Mouse (Mus musculus): Measurements from ENCODE around the gene Pnpla8. TPM values are rescaled to one million over a fixed set of nuclear protein-coding genes. Genes with fewer than 3 reads are reported as not detected.
"Not testable (repeated sequence)": the region's sequence is repeated elsewhere in the genome, so short reads cannot be mapped to it uniquely, and the experiment has no call there.

Pnpla8 gene
- polyA plus RNA-seq, 1 experiment, result 354 TPM

GRCm38 (mm10) chr12:44267196-44267595, 46.0 kb downstream of the Pnpla8 start:
- H3K4me1 ChIP-seq (ENCODE audit: control insufficient read depth, insufficient read depth, low read length), result 0 out of 2 replicates have a peak, but pooled peaks cover 2% of the 10 kb centered on the region
- 95% methylated on average over 2 of the region's 2 CpGs for WGBS
- no peak overlapping the region for H3K27ac ChIP-seq (ENCODE audit: insufficient read depth, low read depth, low read length)

GRCm38 (mm10) chr12:44268728-44269302, 47.6 kb downstream of the Pnpla8 start:
- WGBS, result under 1% methylated on average over 38 of the region's 38 CpGs
- H3K4me3 ChIP-seq (ENCODE audit: insufficient read depth, low read depth, low read length), result peak overlapping the region; percentile 90
- TF ChIP-seq POLR2A (IDR thresholded peaks at IDR 0.05; ENCODE audit: insufficient read depth, low read depth, low read length) (peak; percentile 82), CTCF (IDR thresholded peaks at IDR 0.05; ENCODE audit: insufficient read depth, low read depth, low read length) (peak; percentile 18; the same call in 1 of the 2 replicates)

More at GRCm38 (mm10) chr12:44267196-44267595, 46.0 kb downstream of the Pnpla8 start:
- no peak for TF ChIP-seq POLR2A (IDR thresholded peaks at IDR 0.05; ENCODE audit: insufficient read depth, low read depth, low read length)
- no peak for TF ChIP-seq CTCF (IDR thresholded peaks at IDR 0.05; ENCODE audit: insufficient read depth, low read depth, low read length)
- H3K4me3 ChIP-seq (ENCODE audit: insufficient read depth, low read depth, low read length), result no peak overlapping the region

GRCm38 (mm10) chr12:44269311-44269831, 48.2 kb downstream of the Pnpla8 start:
- under 1% methylated on average over 46 of the region's 46 CpGs for WGBS

More at GRCm38 (mm10) chr12:44268728-44269302, 47.6 kb downstream of the Pnpla8 start:
- peak overlapping the region; percentile 91 for H3K27ac ChIP-seq (ENCODE audit: insufficient read depth, low read depth, low read length)
- H3K4me1 ChIP-seq (ENCODE audit: control insufficient read depth, insufficient read depth, low read length), result peaks cover 2% of the 10 kb centered on the region; the same call in 1 of the 2 replicates

GRCm38 (mm10) chr12:44274125-44274835, 53.1 kb downstream of the Pnpla8 start:
- TF ChIP-seq POLR2A (IDR thresholded peaks at IDR 0.05; ENCODE audit: insufficient read depth, low read depth, low read length), result no peak
- TF ChIP-seq CTCF (IDR thresholded peaks at IDR 0.05; ENCODE audit: insufficient read depth, low read depth, low read length), result no peak
- H3K27ac ChIP-seq (ENCODE audit: insufficient read depth, low read depth, low read length), result no peak overlapping the region
- WGBS, result 89% methylated on average over 6 of the region's 6 CpGs
- no peak overlapping the region for H3K4me3 ChIP-seq (ENCODE audit: insufficient read depth, low read depth, low read length)
- peaks cover 2% of the 10 kb centered on the region; the same call in 1 of the 2 replicates for H3K4me1 ChIP-seq (ENCODE audit: control insufficient read depth, insufficient read depth, low read length)

More at GRCm38 (mm10) chr12:44269311-44269831, 48.2 kb downstream of the Pnpla8 start:
- Histone ChIP-seq H3K4me3 (ENCODE audit: insufficient read depth, low read depth, low read length) (peak overlapping the region; percentile 90), H3K4me1 (ENCODE audit: control insufficient read depth, insufficient read depth, low read length) (peaks cover 2% of the 10 kb centered on the region; the same call in 1 of the 2 replicates), H3K27ac (ENCODE audit: insufficient read depth, low read depth, low read length) (peak overlapping the region; percentile 91)
- TF ChIP-seq POLR2A (IDR thresholded peaks at IDR 0.05; ENCODE audit: insufficient read depth, low read depth, low read length), result no peak
- no peak for TF ChIP-seq CTCF (IDR thresholded peaks at IDR 0.05; ENCODE audit: insufficient read depth, low read depth, low read length)

- not testable (repeated sequence) for H3K4me3 ChIP-seq (ENCODE audit: insufficient read depth, low read depth, low read length); H3K4me1 ChIP-seq (ENCODE audit: control insufficient read depth, insufficient read depth, low read length); H3K27ac ChIP-seq (ENCODE audit: insufficient read depth, low read depth, low read length)
- 82% methylated on average over 2 of the region's 2 CpGs for WGBS
These were observed 59.0 kb downstream of the Pnpla8 start for GRCm38 (mm10) chr12:44280147-44280546.

GRCm38 (mm10) chr12:44281534-44281933, 60.4 kb downstream of the Pnpla8 start:
- Histone ChIP-seq H3K4me3 (ENCODE audit: insufficient read depth, low read depth, low read length) (no peak overlapping the region), H3K27ac (ENCODE audit: insufficient read depth, low read depth, low read length) (no peak overlapping the region), H3K4me1 (ENCODE audit: control insufficient read depth, insufficient read depth, low read length) (no peaks in the 10 kb centered on the region)
- 93% methylated on average over 3 of the region's 3 CpGs for whole genome bisulfite sequencing
- TF ChIP-seq POLR2A (IDR thresholded peaks at IDR 0.05; ENCODE audit: insufficient read depth, low read depth, low read length), result no peak
- TF ChIP-seq CTCF (IDR thresholded peaks at IDR 0.05; ENCODE audit: insufficient read depth, low read depth, low read length), result no peak

GRCm38 (mm10) chr12:44283378-44283777, 62.2 kb downstream of the Pnpla8 start:
- WGBS, result 57% methylated on average over 9 of the region's 9 CpGs
- H3K27ac ChIP-seq (ENCODE audit: insufficient read depth, low read depth, low read length), result no peak overlapping the region
- H3K4me1 ChIP-seq (ENCODE audit: control insufficient read depth, insufficient read depth, low read length), result no peaks in the 10 kb centered on the region
- no peak overlapping the region for H3K4me3 ChIP-seq (ENCODE audit: insufficient read depth, low read depth, low read length)
- TF ChIP-seq POLR2A (IDR thresholded peaks at IDR 0.05; ENCODE audit: insufficient read depth, low read depth, low read length), result no peak
- no peak for TF ChIP-seq CTCF (IDR thresholded peaks at IDR 0.05; ENCODE audit: insufficient read depth, low read depth, low read length)

GRCm38 (mm10) chr12:44286992-44287391, 65.8 kb downstream of the Pnpla8 start:
- 93% methylated on average over 8 of the region's 8 CpGs for WGBS
- no peak overlapping the region for H3K4me3 ChIP-seq (ENCODE audit: insufficient read depth, low read depth, low read length)
- H3K27ac ChIP-seq (ENCODE audit: insufficient read depth, low read depth, low read length), result no peak overlapping the region
- no peaks in the 10 kb centered on the region for H3K4me1 ChIP-seq (ENCODE audit: control insufficient read depth, insufficient read depth, low read length)
- TF ChIP-seq POLR2A (IDR thresholded peaks at IDR 0.05; ENCODE audit: insufficient read depth, low read depth, low read length) (no peak), CTCF (IDR thresholded peaks at IDR 0.05; ENCODE audit: insufficient read depth, low read depth, low read length) (no peak)

- no peak overlapping the region for H3K4me3 ChIP-seq (ENCODE audit: insufficient read depth, low read depth, low read length)
- no peak for TF ChIP-seq CTCF (IDR thresholded peaks at IDR 0.05; ENCODE audit: insufficient read depth, low read depth, low read length)
- no peak for TF ChIP-seq POLR2A (IDR thresholded peaks at IDR 0.05; ENCODE audit: insufficient read depth, low read depth, low read length)
- H3K27ac ChIP-seq (ENCODE audit: insufficient read depth, low read depth, low read length), result no peak overlapping the region
- H3K4me1 ChIP-seq (ENCODE audit: control insufficient read depth, insufficient read depth, low read length), result no peaks in the 10 kb centered on the region
These were observed 71.1 kb downstream of the Pnpla8 start for GRCm38 (mm10) chr12:44292281-44292680.

All from olfactory bulb, adult 2 months (tissue).